Mouse (Mus musculus) hindbrain, embryonic 14.5 days (tissue): Measurements from ENCODE around the gene Prrc2a. TPM values are rescaled to one million over a fixed set of nuclear protein-coding genes. Genes with fewer than 3 reads are reported as not detected.

Experiments used
- microRNA-seq: library from miRNA; unstranded; fragments of <30 nt; microRNA quantifications from one replicate; pipeline ENCODE4, GENCODE M21; 2016
- polyA plus RNA-seq: library from polyadenylated mRNA; unstranded; fragments of >200 nt; fragmentation: Nextera tagmentation; extraction: Ambion mirVana; gene quantifications from 2 replicates; pipeline ENCODE4 v1.2.1, GENCODE M21; 2014

Gene Prrc2a
- polyA plus RNA-seq, 1 experiment from 2014 or later: 168 TPM

Small RNA genes lying within 50 kb of the gene (microRNA-seq; reads per million reads assigned to microRNA genes)
- gene Mir6973a (not detected), gene Mir6974 (not detected)

Other genes with a start within 250 kb of the Prrc2a start
- 26.9 and 27.2 TPM in 2 replicates for gene Neu1, start 233.6 kb downstream of the Prrc2a start, polyA plus RNA-seq
- gene Hspa1b, start 205.7 kb downstream of the Prrc2a start, polyA plus RNA-seq: 0.34 and 0.56 TPM in 2 replicates
- not detected in 2 replicates for gene Gm20481, start 195.0 kb downstream of the Prrc2a start, polyA plus RNA-seq
- gene Hspa1a, start 192.7 kb downstream of the Prrc2a start, polyA plus RNA-seq: 7.5 and 11.6 TPM in 2 replicates
- 1.9 TPM in 2 replicates for gene Hspa1l, start 192.2 kb downstream of the Prrc2a start, polyA plus RNA-seq
- gene Lsm2, start 183.0 kb downstream of the Prrc2a start, polyA plus RNA-seq: 92.9 and 97.8 TPM in 2 replicates
- 51.0 and 51.6 TPM in 2 replicates for gene Vars, start 163.9 kb downstream of the Prrc2a start, polyA plus RNA-seq
- 0.13 and 0.16 TPM in 2 replicates for gene Vwa7, start 148.3 kb downstream of the Prrc2a start, polyA plus RNA-seq
- gene Sapcd1, start 136.9 kb downstream of the Prrc2a start, polyA plus RNA-seq: 1.4 and 1.7 TPM in 2 replicates
- 1.5 and 2.4 TPM in 2 replicates for gene Msh5, start 118.2 kb downstream of the Prrc2a start, polyA plus RNA-seq
- gene Clic1, start 114.9 kb downstream of the Prrc2a start, polyA plus RNA-seq: 23.8 and 24.7 TPM in 2 replicates
- gene Ddah2, start 105.9 kb downstream of the Prrc2a start, polyA plus RNA-seq: 295 and 328 TPM in 2 replicates
- not detected in 2 replicates for gene Ly6g6c, start 99.5 kb downstream of the Prrc2a start, polyA plus RNA-seq
- 0.21 and 0.42 TPM in 2 replicates for gene Mpig6b, start 98.7 kb downstream of the Prrc2a start, polyA plus RNA-seq
- not detected in 2 replicates for gene Ly6g6e, start 88.0 kb downstream of the Prrc2a start, polyA plus RNA-seq
- gene Ly6g6d, start 86.8 kb downstream of the Prrc2a start, polyA plus RNA-seq: 0.82 and 0.94 TPM in 2 replicates
- 0.23 TPM in 1 of 2 replicates, not detected in the other for gene Ly6g6f, start 79.3 kb downstream of the Prrc2a start, polyA plus RNA-seq
- gene Abhd16a, start 75.6 kb downstream of the Prrc2a start, polyA plus RNA-seq: 86.8 and 89.1 TPM in 2 replicates
- gene Ly6g5c, start 56.6 kb downstream of the Prrc2a start, polyA plus RNA-seq: not detected in 2 replicates
- gene Ly6g5b, start 49.5 kb downstream of the Prrc2a start, polyA plus RNA-seq: 0.44 and 1.0 TPM in 2 replicates
- 21.9 and 22.0 TPM in 2 replicates for gene Gpank1, start 43.4 kb downstream of the Prrc2a start, polyA plus RNA-seq
- gene Csnk2b, start 42.8 kb downstream of the Prrc2a start, polyA plus RNA-seq: 321 and 339 TPM in 2 replicates
- 6.0 and 6.2 TPM in 2 replicates for gene D17H6S53E, start 38.5 kb downstream of the Prrc2a start, polyA plus RNA-seq
- gene Apom, start 32.8 kb downstream of the Prrc2a start, polyA plus RNA-seq: 0.39 TPM in 1 of 2 replicates, not detected in the other
- 90.2 and 98.2 TPM in 2 replicates for gene Bag6, start 29.7 kb downstream of the Prrc2a start, polyA plus RNA-seq
- 7.8 and 8.7 TPM in 2 replicates for gene Aif1, start 11.2 kb upstream of the Prrc2a start, polyA plus RNA-seq
- 8.2 and 13.3 TPM in 2 replicates for gene Lst1, start 23.5 kb upstream of the Prrc2a start, polyA plus RNA-seq
- gene Ltb, start 29.5 kb upstream of the Prrc2a start, polyA plus RNA-seq: 0.29 and 0.39 TPM in 2 replicates
- gene Tnf, start 37.1 kb upstream of the Prrc2a start, polyA plus RNA-seq: not detected in 2 replicates
- 0.23 and 0.55 TPM in 2 replicates for gene Lta, start 40.5 kb upstream of the Prrc2a start, polyA plus RNA-seq
- gene Gm16181, start 55.9 kb upstream of the Prrc2a start, polyA plus RNA-seq: not detected in 2 replicates
- 122 and 138 TPM in 2 replicates for gene Atp6v1g2, start 68.8 kb upstream of the Prrc2a start, polyA plus RNA-seq
- gene Nfkbil1, start 70.9 kb upstream of the Prrc2a start, polyA plus RNA-seq: 3.5 and 3.8 TPM in 2 replicates
- 341 and 346 TPM in 2 replicates for gene Ddx39b, start 76.8 kb upstream of the Prrc2a start, polyA plus RNA-seq
- gene H2-D1, start 97.8 kb upstream of the Prrc2a start, polyA plus RNA-seq: 95.5 and 98.1 TPM in 2 replicates
- 0.25 and 0.27 TPM in 2 replicates for gene H2-Q1, start 155.5 kb upstream of the Prrc2a start, polyA plus RNA-seq
- 3.0 and 3.1 TPM in 2 replicates for gene H2-Q2, start 177.3 kb upstream of the Prrc2a start, polyA plus RNA-seq
- 0.59 and 0.74 TPM in 2 replicates for gene H2-Q4, start 214.7 kb upstream of the Prrc2a start, polyA plus RNA-seq